Mouse (Mus musculus) heart, embryonic 16.5 days (tissue): Measurements from ENCODE around the gene Irf2bp2. TPM values are rescaled to one million over a fixed set of nuclear protein-coding genes. Genes with fewer than 3 reads are reported as not detected.

Experiments
- ATAC-seq: fragments of 200-750 bp; cut with Nextera tagmentation; replicated peaks from 2 replicates; pipeline ENCODE4 v1.8.0; 2017; ENCODE audit warnings: moderate number of reproducible peaks; ENCODE audit not compliant: insufficient read depth, low FRiP score; ENCODE audit errors: extremely low read depth
- H3K27ac ChIP-seq: fragments of 300-500 bp; sonication (generic); 2 replicates; pipeline ENCODE4 v1.5.1; 2014; ENCODE audit warnings: mild to moderate bottlenecking, low read length, control low read depth, moderate library complexity
- H3K27me3 ChIP-seq: fragments of 300-500 bp; sonication (generic); 2 replicates; pipeline ENCODE4 v1.6.1; 2014; ENCODE audit warnings: low read length, mixed read lengths; ENCODE audit not compliant: control insufficient read depth, insufficient read depth
- H3K36me3 ChIP-seq: fragments of 300-500 bp; sonication (generic); 2 replicates; pipeline ENCODE4 v1.6.1; 2014; ENCODE audit not compliant: control insufficient read depth, insufficient read depth
- H3K4me1 ChIP-seq: fragments of 300-500 bp; sonication (generic); 2 replicates; pipeline ENCODE4 v1.6.1; 2014; ENCODE audit warnings: low read length, mixed read lengths; ENCODE audit not compliant: control insufficient read depth, insufficient read depth
- H3K4me2 ChIP-seq: fragments of 300-500 bp; sonication (generic); 2 replicates; pipeline ENCODE4 v1.6.1; 2014; ENCODE audit warnings: low read depth, mild to moderate bottlenecking, control low read depth, low read length
- H3K4me3 ChIP-seq: fragments of 300-500 bp; sonication (generic); 2 replicates; pipeline ENCODE4 v1.5.1; 2014; ENCODE audit warnings: mild to moderate bottlenecking, control low read depth, low read length
- H3K9ac ChIP-seq: fragments of 300-500 bp; sonication (generic); 2 replicates; pipeline ENCODE4 v1.6.1; 2014; ENCODE audit warnings: low read length, control low read depth
- H3K9me3 ChIP-seq: fragments of 300-500 bp; sonication (generic); replicated peaks from 2 replicates; pipeline ENCODE4 v1.6.1; 2016; ENCODE audit warnings: low read length; ENCODE audit not compliant: control insufficient read depth
- WGBS: fragments of 180-500 bp; shearing (Covaris S2); extraction: QIAGEN DNeasy Blood & Tissue Kit; methylation state at CpG from one replicate; pipeline ENCODE4 v1.1.7; 2014; 5-methylcytosine and 5-hydroxymethylcytosine counted together
- polyA plus RNA-seq: library from polyadenylated mRNA; unstranded; fragments of >200 nt; fragmentation: Nextera tagmentation; extraction: Ambion mirVana; gene quantifications from 2 replicates; pipeline ENCODE4 v1.2.1, GENCODE M21; 2015

The Irf2bp2 gene
- polyA plus RNA-seq, 1 experiment from 2014 or later, result 9.1 TPM

GRCm38 (mm10) chr8:126578641-126579040, 15.1 kb downstream of the Irf2bp2 start:
- Histone ChIP-seq H3K4me2 (no peak overlapping the region), H3K36me3 (peaks cover 3% of the 10 kb centered on the region; the same call in 1 of the 2 replicates), H3K9ac (no peak overlapping the region), H3K27me3 (no peaks in the 10 kb centered on the region), H3K4me1 (peaks cover 8% of the 10 kb centered on the region), H3K9me3 (peaks cover 4% of the 10 kb centered on the region; the same call in 1 of the 2 replicates), H3K4me3 (no peak overlapping the region), H3K27ac (no peak overlapping the region)
- WGBS, result 82% methylated on average over 3 of the region's 3 CpGs
- ATAC-seq, result no peak

- ATAC-seq, result no peak
- no peak overlapping the region for H3K27ac ChIP-seq
- H3K27me3 ChIP-seq, result no peaks in the 10 kb centered on the region
- 84% methylated on average over 8 of the region's 8 CpGs for WGBS
- no peak overlapping the region for H3K9ac ChIP-seq
- H3K4me1 ChIP-seq, result no peaks in the 10 kb centered on the region; the same call in 1 of the 2 replicates
- H3K36me3 ChIP-seq, result peaks cover 3% of the 10 kb centered on the region; the same call in 1 of the 2 replicates
- peaks cover 4% of the 10 kb centered on the region; the same call in 1 of the 2 replicates for H3K9me3 ChIP-seq
- H3K4me2 ChIP-seq, result no peak overlapping the region
- H3K4me3 ChIP-seq, result no peak overlapping the region
Measured at GRCm38 (mm10) chr8:126576919-126577318, 16.9 kb downstream of the Irf2bp2 start.

- no peak overlapping the region for H3K4me3 ChIP-seq
- peaks cover under 1% of the 10 kb centered on the region for H3K4me1 ChIP-seq
- H3K36me3 ChIP-seq, result peaks cover 3% of the 10 kb centered on the region; the same call in 1 of the 2 replicates
- H3K9me3 ChIP-seq, result peaks cover 4% of the 10 kb centered on the region; the same call in 1 of the 2 replicates
- H3K27me3 ChIP-seq, result no peaks in the 10 kb centered on the region
- H3K9ac ChIP-seq, result no peak overlapping the region
- no peak for ATAC-seq
- H3K27ac ChIP-seq, result no peak overlapping the region
- no peak overlapping the region for H3K4me2 ChIP-seq
Measured at GRCm38 (mm10) chr8:126576086-126576485, 17.7 kb downstream of the Irf2bp2 start.

GRCm38 (mm10) chr8:126574882-126575637, 18.7 kb downstream of the Irf2bp2 start:
- no peak overlapping the region for H3K4me2 ChIP-seq
- no peak for ATAC-seq
- 82% methylated on average over 16 of the region's 16 CpGs for WGBS

GRCm38 (mm10) chr8:126573878-126574277, 19.9 kb downstream of the Irf2bp2 start:
- 81% methylated on average over 4 of the region's 4 CpGs for WGBS
- H3K4me3 ChIP-seq, result no peak overlapping the region
- H3K27me3 ChIP-seq, result no peaks in the 10 kb centered on the region
- no peaks in the 10 kb centered on the region for H3K9me3 ChIP-seq
- no peak overlapping the region for H3K9ac ChIP-seq
- no peak overlapping the region for H3K27ac ChIP-seq
- no peak overlapping the region for H3K4me2 ChIP-seq
- H3K36me3 ChIP-seq, result no peaks in the 10 kb centered on the region
- H3K4me1 ChIP-seq, result peaks cover 7% of the 10 kb centered on the region
- ATAC-seq, result no peak

More at GRCm38 (mm10) chr8:126574882-126575637, 18.7 kb downstream of the Irf2bp2 start:
- Histone ChIP-seq H3K4me3 (no peak overlapping the region), H3K9ac (no peak overlapping the region), H3K27me3 (no peaks in the 10 kb centered on the region), H3K4me1 (peaks cover 7% of the 10 kb centered on the region), H3K9me3 (no peaks in the 10 kb centered on the region), H3K36me3 (no peaks in the 10 kb centered on the region), H3K27ac (no peak overlapping the region)

GRCm38 (mm10) chr8:126573079-126573694, 20.6 kb downstream of the Irf2bp2 start:
- 85% methylated on average over 6 of the region's 6 CpGs for WGBS
- Histone ChIP-seq H3K9ac (no peak overlapping the region), H3K27me3 (no peaks in the 10 kb centered on the region), H3K9me3 (no peaks in the 10 kb centered on the region), H3K4me3 (no peak overlapping the region), H3K4me2 (no peak overlapping the region), H3K4me1 (peaks cover 10% of the 10 kb centered on the region), H3K36me3 (no peaks in the 10 kb centered on the region), H3K27ac (no peak overlapping the region)
- ATAC-seq, result no peak

GRCm38 (mm10) chr8:126571065-126571660, 22.6 kb downstream of the Irf2bp2 start:
- Histone ChIP-seq H3K9me3 (no peaks in the 10 kb centered on the region), H3K27ac (0 out of 2 replicates have a peak overlapping the region, but pooled peaks have one; percentile 17), H3K4me1 (peaks cover 28% of the 10 kb centered on the region), H3K36me3 (no peaks in the 10 kb centered on the region), H3K4me2 (no peak overlapping the region), H3K9ac (no peak overlapping the region), H3K27me3 (no peaks in the 10 kb centered on the region), H3K4me3 (no peak overlapping the region)
- ATAC-seq, result 0 out of 2 replicates have a peak, but pooled peaks have one; percentile 3
- 68% methylated on average over 15 of the region's 15 CpGs for WGBS

- H3K27me3 ChIP-seq, result no peaks in the 10 kb centered on the region
- no peaks in the 10 kb centered on the region for H3K9me3 ChIP-seq
- peaks cover 34% of the 10 kb centered on the region for H3K4me1 ChIP-seq
- H3K4me3 ChIP-seq, result no peak overlapping the region
- H3K9ac ChIP-seq, result no peak overlapping the region
- no peak overlapping the region for H3K4me2 ChIP-seq
- WGBS, result 69% methylated on average over 9 of the region's 9 CpGs
- no peak overlapping the region for H3K27ac ChIP-seq
- no peaks in the 10 kb centered on the region for H3K36me3 ChIP-seq
- ATAC-seq, result no peak
Measured at GRCm38 (mm10) chr8:126570521-126571040, 23.2 kb downstream of the Irf2bp2 start.
